Comparison of ENCODE assay signal across 12 mouse cellular contexts in the genomic region with DNA sequence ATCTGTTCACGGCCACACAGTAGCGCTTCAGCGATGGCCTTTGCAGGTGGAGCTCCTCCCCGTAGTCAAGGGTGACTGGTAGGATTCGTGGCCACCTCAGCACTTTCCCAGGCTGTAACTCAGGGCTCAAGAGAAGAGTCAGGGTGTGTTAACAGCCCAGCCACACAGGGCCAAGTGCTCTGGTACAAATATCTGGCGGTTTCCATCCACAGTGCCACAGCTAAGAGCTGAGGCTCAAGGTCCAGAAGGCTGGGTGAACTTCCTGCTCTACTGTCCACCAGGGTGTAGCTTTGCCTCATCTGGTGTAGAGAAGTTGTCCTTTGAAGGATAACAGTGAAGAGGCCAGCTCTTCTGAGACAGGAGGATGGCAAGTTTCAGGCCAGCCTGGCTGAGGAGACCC. TPM values are rescaled to one million over a fixed set of nuclear protein-coding genes. Genes with fewer than 3 reads are reported as not detected.
DNase-seq lines count a peak whose midpoint lies in the region; ATAC-seq and TF ChIP-seq lines count a peak whose summit lies in the region.
"Had no signal": no experiment of that assay in that cellular context is flagged by ENCODE, and none has a peak within 500 bp of the region (broad histone marks: within the 10 kb centered on the region; RNA-seq: fewer than 3 reads in every experiment).

No protein-coding gene starts in this region.

- H3K4me2 ChIP-seq in heart, embryonic 15.5 days = no peak overlapping the region
- no peak overlapping the region for H3K4me2 ChIP-seq in lung, embryonic 15.5 days
- H3K4me2 ChIP-seq in embryonic facial prominence, embryonic 14.5 days (ENCODE audit: low read depth, low read length) = no peak overlapping the region
- H3K4me2 ChIP-seq: embryonic facial prominence, embryonic 15.5 days; forebrain, embryonic 15.5 days; neural tube, embryonic 15.5 days had no signal

- peak overlapping the region; percentile 50 for H3K27ac ChIP-seq in heart, embryonic 15.5 days
- peak overlapping the region; percentile 89 for H3K27ac ChIP-seq in lung, embryonic 15.5 days
- H3K27ac ChIP-seq in embryonic facial prominence, embryonic 14.5 days (replicated peaks; ENCODE audit: low read depth, low read length) = peak overlapping the region; percentile 28
- peak overlapping the region; percentile 89 for H3K27ac ChIP-seq in small intestine, adult 2 months (ENCODE audit: insufficient read depth, low read depth, low read length)
- H3K27ac ChIP-seq: embryonic facial prominence, embryonic 15.5 days; forebrain, embryonic 15.5 days; neural tube, embryonic 15.5 days had no signal

- no peaks in the 10 kb centered on the region for H3K9me3 ChIP-seq in heart, embryonic 15.5 days (replicated peaks)
- no peaks in the 10 kb centered on the region for H3K9me3 ChIP-seq in lung, embryonic 15.5 days
- H3K9me3 ChIP-seq in embryonic facial prominence, embryonic 14.5 days (ENCODE audit: control insufficient read depth, low read length) = peaks cover 4% of the 10 kb centered on the region; the same call in 1 of the 2 replicates
- H3K9me3 ChIP-seq: embryonic facial prominence, embryonic 15.5 days; forebrain, embryonic 15.5 days; neural tube, embryonic 15.5 days had no signal

- TF ChIP-seq POLR2A in small intestine, adult 2 months (IDR thresholded peaks at IDR 0.05; ENCODE audit: low read depth, low read length) = no peak

- WGBS in heart, embryonic 15.5 days = 85% methylated on average over 6 of the region's 6 CpGs
- WGBS in lung, embryonic 15.5 days = 82% methylated on average over 6 of the region's 6 CpGs
- WGBS in embryonic facial prominence, embryonic 14.5 days = 92% methylated on average over 6 of the region's 6 CpGs
- 30% methylated on average over 6 of the region's 6 CpGs for WGBS in small intestine, adult 2 months

- no peak for ATAC-seq in heart, embryonic 15.5 days (replicated peaks; ENCODE audit: insufficient number of reproducible peaks, insufficient read depth, low FRiP score, low read depth)
- no peak for ATAC-seq in lung, embryonic 15.5 days (ENCODE audit: borderline replicate concordance, extremely low read depth, low FRiP score, low TSS enrichment)
- no peak for ATAC-seq in embryonic facial prominence, embryonic 14.5 days (ENCODE audit: low read depth)
- ATAC-seq: forebrain, embryonic 15.5 days had no signal

- H3K27me3 ChIP-seq in heart, embryonic 15.5 days = no peaks in the 10 kb centered on the region
- no peaks in the 10 kb centered on the region for H3K27me3 ChIP-seq in lung, embryonic 15.5 days
- no peaks in the 10 kb centered on the region for H3K27me3 ChIP-seq in embryonic facial prominence, embryonic 14.5 days (replicated peaks; ENCODE audit: control insufficient read depth, insufficient read depth, low read length)
- H3K27me3 ChIP-seq in small intestine, adult 2 months (ENCODE audit: control insufficient read depth, insufficient read depth, low read length) = no peaks in the 10 kb centered on the region
- H3K27me3 ChIP-seq: embryonic facial prominence, embryonic 15.5 days; forebrain, embryonic 15.5 days; neural tube, embryonic 15.5 days had no signal

- no peaks in the 10 kb centered on the region for H3K36me3 ChIP-seq in heart, embryonic 15.5 days
- no peaks in the 10 kb centered on the region for H3K36me3 ChIP-seq in lung, embryonic 15.5 days
- no peaks in the 10 kb centered on the region for H3K36me3 ChIP-seq in embryonic facial prominence, embryonic 14.5 days (ENCODE audit: control insufficient read depth, insufficient read depth, low read length)
- H3K36me3 ChIP-seq in small intestine, adult 2 months (ENCODE audit: control insufficient read depth, insufficient read depth, low read length) = no peaks in the 10 kb centered on the region
- H3K36me3 ChIP-seq: embryonic facial prominence, embryonic 15.5 days; forebrain, embryonic 15.5 days; neural tube, embryonic 15.5 days had no signal

- peaks cover 43% of the 10 kb centered on the region for H3K4me1 ChIP-seq in heart, embryonic 15.5 days (replicated peaks)
- H3K4me1 ChIP-seq in lung, embryonic 15.5 days = peaks cover 47% of the 10 kb centered on the region
- no peaks in the 10 kb centered on the region for H3K4me1 ChIP-seq in embryonic facial prominence, embryonic 14.5 days (ENCODE audit: control insufficient read depth, insufficient read depth, low read length)
- peaks cover 34% of the 10 kb centered on the region for H3K4me1 ChIP-seq in small intestine, adult 2 months (ENCODE audit: control insufficient read depth, insufficient read depth, insufficient read length, low read length)
- H3K4me1 ChIP-seq: forebrain, embryonic 15.5 days; neural tube, embryonic 15.5 days had no signal

- H3K9ac ChIP-seq in heart, embryonic 15.5 days = no peak overlapping the region
- H3K9ac ChIP-seq in lung, embryonic 15.5 days = no peak overlapping the region
- H3K9ac ChIP-seq in embryonic facial prominence, embryonic 14.5 days (ENCODE audit: low read depth, low read length) = no peak overlapping the region
- H3K9ac ChIP-seq: embryonic facial prominence, embryonic 15.5 days; forebrain, embryonic 15.5 days; neural tube, embryonic 15.5 days had no signal

- H3K4me3 ChIP-seq in heart, embryonic 15.5 days = no peak overlapping the region
- no peak overlapping the region for H3K4me3 ChIP-seq in lung, embryonic 15.5 days
- no peak overlapping the region for H3K4me3 ChIP-seq in embryonic facial prominence, embryonic 14.5 days (ENCODE audit: low read depth, low read length)
- H3K4me3 ChIP-seq in small intestine, adult 2 months (ENCODE audit: low read depth, low read length) = no peak overlapping the region
- H3K4me3 ChIP-seq: embryonic facial prominence, embryonic 15.5 days; forebrain, embryonic 15.5 days; neural tube, embryonic 15.5 days had no signal

- DNase-seq in heart, adult 8-10 months (ENCODE audit: low spot score) = no peak
- DNase-seq in lung, adult 18-20 months = no peak
- DNase-seq in embryonic facial prominence, embryonic 14.5 days (ENCODE audit: low spot score) = no peak
- DNase-seq in right cerebral cortex, postnatal 4 days = no peak
- DNase-seq: cerebellum, adult 8-10 months; right cerebral cortex, postnatal 14 days had no signal

- TF ChIP-seq CTCF in small intestine, adult 2 months (IDR thresholded peaks at IDR 0.05; ENCODE audit: extremely low read depth, insufficient read length, insufficient replicate concordance, low read depth, low read length) = peak; percentile 26; the same call in 1 of the 2 replicates

RNA-seq across cellular contexts. Expression of a gene that starts 8.3 kb away (rescaled TPM):
- polyA plus RNA-seq in heart, embryonic 15.5 days (2015; fragmentation: Nextera tagmentation; extraction: Ambion mirVana) = 3.8 and 11.6 TPM in 2 replicates
- total RNA-seq in heart, adult 8-10 months (2022) = 10 to 100 TPM in 3 of 4 experiments, 1 to 10 TPM in 1; 9.5 to 12.4 (median 11.2) TPM
- polyA plus RNA-seq in lung, embryonic 15.5 days (2015; fragmentation: Nextera tagmentation; extraction: Ambion mirVana) = 13.9 and 16.2 TPM in 2 replicates
- polyA plus RNA-seq in embryonic facial prominence, embryonic 14.5 days (2014; fragmentation: Nextera tagmentation; extraction: Ambion mirVana) = 4.8 and 5.6 TPM in 2 replicates
- polyA plus RNA-seq in small intestine, adult 2 months (2012; rRNA removed) = 113 and 128 TPM in 2 replicates

RNA-seq across cellular contexts. Expression of a gene that starts 46.2 kb away (rescaled TPM):
- polyA plus RNA-seq in heart, embryonic 15.5 days (2015; fragmentation: Nextera tagmentation; extraction: Ambion mirVana) = 1.7 and 2.9 TPM in 2 replicates
- under 1 TPM; 0.35 to 0.49 (median 0.43) TPM for total RNA-seq in heart, adult 8-10 months (2022)
- 1.6 and 2.2 TPM in 2 replicates for polyA plus RNA-seq in lung, embryonic 15.5 days (2015; fragmentation: Nextera tagmentation; extraction: Ambion mirVana)
- polyA plus RNA-seq in embryonic facial prominence, embryonic 14.5 days (2014; fragmentation: Nextera tagmentation; extraction: Ambion mirVana) = 2.3 and 3.0 TPM in 2 replicates
- 12.6 and 25.1 TPM in 2 replicates for polyA plus RNA-seq in small intestine, adult 2 months (2012; rRNA removed)

Comparison
In these comparisons a context has a peak if more than half of its experiments do, and no peak if none do; other contexts are left out.
1. H3K27ac ChIP-seq: peak in every context shown above with its lines; median percentile 89 in lung, embryonic 15.5 days; 89 in small intestine, adult 2 months; 50 in heart, embryonic 15.5 days; 28 in embryonic facial prominence, embryonic 14.5 days.